In the genomic region with DNA sequence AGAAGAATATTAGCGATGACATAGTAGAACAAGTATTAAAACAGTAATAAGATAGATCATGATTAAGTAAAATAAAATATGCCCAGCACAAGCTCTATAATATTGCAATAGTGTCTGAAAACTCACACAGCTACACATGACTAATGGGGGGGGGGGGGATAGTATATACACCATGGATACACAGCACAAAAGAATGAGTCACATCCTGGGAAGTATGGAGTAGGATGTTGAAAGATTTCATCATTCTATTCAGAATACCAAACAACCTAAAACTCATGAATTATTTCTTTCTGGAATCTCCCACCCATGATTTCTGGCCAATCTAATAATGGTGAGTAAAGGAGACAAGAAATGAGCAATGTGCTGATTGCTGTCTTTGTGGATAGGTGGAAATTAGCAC, we compare ENCODE assay signal across 19 mouse cellular contexts.
"Had no signal": no experiment of that assay in that cellular context is flagged by ENCODE, and none has a peak within 500 bp of the region (broad histone marks: within the 10 kb centered on the region; RNA-seq: fewer than 3 reads in every experiment).

No protein-coding gene starts in this region.

- H3K4me1 ChIP-seq: liver, embryonic 15.5 days; lung, embryonic 15.5 days; midbrain, embryonic 10.5 days; midbrain, embryonic 13.5 days; midbrain, embryonic 15.5 days; neural tube, embryonic 12.5 days; stomach, embryonic 15.5 days had no signal

- H3K36me3 ChIP-seq: liver, embryonic 15.5 days; lung, embryonic 15.5 days; midbrain, embryonic 10.5 days; midbrain, embryonic 13.5 days; midbrain, embryonic 15.5 days; neural tube, embryonic 12.5 days; stomach, embryonic 15.5 days had no signal

- DNase-seq: liver, postnatal 0 days; lung, adult 2 months; lung, postnatal 10 days; lung, postnatal 4 days; retina, postnatal 1 day; right cerebral cortex, adult 18-20 months; right cerebral cortex, postnatal 25 days; right cerebral cortex, postnatal 4 days; thymus, adult 2 months; thymus, postnatal 25 days; thymus, postnatal 4 days had no signal

- H3K4me2 ChIP-seq: liver, embryonic 15.5 days; lung, embryonic 15.5 days; midbrain, embryonic 13.5 days; midbrain, embryonic 15.5 days; neural tube, embryonic 12.5 days; stomach, embryonic 15.5 days had no signal

- H3K4me3 ChIP-seq: liver, embryonic 15.5 days; lung, embryonic 15.5 days; midbrain, embryonic 10.5 days; midbrain, embryonic 13.5 days; midbrain, embryonic 15.5 days; neural tube, embryonic 12.5 days; stomach, embryonic 15.5 days had no signal

- H3K27ac ChIP-seq: liver, embryonic 15.5 days; lung, embryonic 15.5 days; midbrain, embryonic 10.5 days; midbrain, embryonic 13.5 days; midbrain, embryonic 15.5 days; neural tube, embryonic 12.5 days; stomach, embryonic 15.5 days; stomach, postnatal 0 days had no signal

- H3K9ac ChIP-seq: liver, embryonic 15.5 days; liver, postnatal 0 days; lung, embryonic 15.5 days; midbrain, embryonic 13.5 days; midbrain, embryonic 15.5 days; neural tube, embryonic 12.5 days; stomach, embryonic 15.5 days had no signal

- ATAC-seq: liver, postnatal 0 days; midbrain, embryonic 13.5 days; midbrain, embryonic 15.5 days had no signal

- H3K9me3 ChIP-seq: liver, embryonic 15.5 days; lung, embryonic 15.5 days; midbrain, embryonic 10.5 days; midbrain, embryonic 15.5 days; neural tube, embryonic 12.5 days; stomach, embryonic 15.5 days had no signal

- H3K27me3 ChIP-seq: liver, embryonic 15.5 days; lung, embryonic 15.5 days; midbrain, embryonic 13.5 days; midbrain, embryonic 15.5 days; neural tube, embryonic 12.5 days; stomach, embryonic 15.5 days had no signal
